Mouse (Mus musculus): ENCODE measurements around the gene Fam222b. TPM values are rescaled to one million over a fixed set of nuclear protein-coding genes. Genes with fewer than 3 reads are reported as not detected.
"Not testable (repeated sequence)": the region's sequence is repeated elsewhere in the genome, so short reads cannot be mapped to it uniquely, and the experiment has no call there.

The Fam222b gene
- total RNA-seq (2021) = 10 to 100 TPM; 17.1 to 17.5 TPM

DNA sequence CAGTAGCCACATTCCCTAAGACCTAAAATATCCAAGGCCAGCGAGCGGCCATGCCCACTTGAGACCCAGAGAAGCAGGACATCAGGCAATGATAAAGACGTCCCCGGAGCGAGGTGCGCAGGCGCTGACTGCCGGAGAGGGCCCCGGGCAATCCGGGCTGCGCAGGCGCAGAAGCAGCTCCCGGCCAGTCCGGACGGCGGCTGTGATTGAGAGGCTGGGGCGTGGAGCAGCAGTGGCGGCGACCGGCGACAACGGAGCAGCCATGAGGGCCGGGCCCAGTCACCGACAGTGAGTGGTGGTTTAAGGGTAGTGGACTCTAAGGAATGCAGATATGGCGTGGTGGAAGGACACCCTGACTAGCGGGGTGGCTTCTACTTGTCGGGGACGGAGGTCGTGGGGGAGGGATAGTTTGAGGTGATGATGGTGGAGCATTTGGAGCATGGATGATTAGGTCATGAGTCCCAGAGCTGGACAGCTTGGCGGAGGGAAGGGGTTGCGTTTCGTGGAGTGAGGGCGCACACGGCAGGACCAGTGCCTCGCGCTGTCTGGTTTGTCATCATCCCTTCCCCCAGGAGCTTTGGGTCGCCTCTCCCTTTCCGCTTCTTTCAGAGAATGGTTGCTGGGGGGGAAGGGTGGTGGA is at the start of gene Fam222b:
Gene Fam222b, plus strand, starts transcription at position 157 of the 640 bp plus-strand sequence.
- peak; percentile 97 for DNase-seq

DNA sequence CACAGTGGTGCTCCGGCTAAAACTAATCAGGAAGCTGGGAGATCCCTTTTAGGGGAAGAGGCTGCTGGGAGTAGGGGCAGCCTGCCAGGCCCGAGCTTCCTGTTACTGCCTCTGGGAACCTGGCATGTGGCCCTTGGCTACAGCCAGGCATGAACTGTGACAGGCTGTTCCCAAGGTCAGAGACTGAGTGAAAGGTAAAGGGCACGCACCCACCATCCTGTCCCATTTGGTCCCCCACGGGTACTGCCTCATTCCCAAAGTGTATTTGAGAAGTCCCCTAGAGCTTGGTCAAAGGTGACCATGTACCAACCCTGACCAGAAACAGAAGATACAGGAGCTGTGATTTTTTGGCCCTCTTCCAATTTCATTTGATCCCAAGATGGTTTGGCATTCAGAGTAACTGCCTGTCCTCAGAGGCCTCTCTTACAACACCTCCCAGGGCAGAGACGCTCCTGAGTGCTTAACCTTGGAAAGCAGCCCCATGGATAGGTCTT is 49.7 kb upstream of the Fam222b start:
- peak; percentile 89 for DNase-seq

- DNase-seq = not testable (repeated sequence)
Observed at GRCm38 (mm10) chr11:78048637-78049036, 45.8 kb upstream of the Fam222b start.

DNA sequence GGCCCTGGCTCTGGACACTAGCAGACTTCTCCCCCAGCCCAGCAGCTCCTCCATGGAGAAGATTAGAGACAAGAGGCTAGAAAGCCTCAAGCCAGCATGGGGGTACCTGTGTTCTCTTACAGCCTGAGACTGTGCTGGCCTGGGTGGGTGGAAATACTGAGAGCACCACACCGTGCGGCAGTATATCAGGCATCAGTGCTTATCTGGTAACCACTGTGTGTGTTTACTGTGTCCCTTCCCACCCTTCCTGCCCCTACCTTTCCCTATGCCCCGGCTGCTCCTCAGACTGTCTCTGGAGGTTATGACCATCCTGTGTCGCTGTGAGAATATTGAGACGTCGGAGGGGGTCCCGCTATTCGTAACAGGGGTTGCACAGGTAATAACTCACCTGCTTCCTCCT is 41.4 kb upstream of the Fam222b start:
- no peak for DNase-seq

- DNase-seq = no peak
Observed at GRCm38 (mm10) chr11:78056946-78057345, 37.5 kb upstream of the Fam222b start.

GRCm38 (mm10) chr11:78059833-78060757 is 34.4 kb upstream of the Fam222b start:
- DNase-seq = peak; percentile 87

- DNase-seq = no peak
Observed at GRCm38 (mm10) chr11:78062563-78062962, 31.9 kb upstream of the Fam222b start.

- DNase-seq = no peak
Observed at GRCm38 (mm10) chr11:78065906-78066305, 28.6 kb upstream of the Fam222b start.

- no peak for DNase-seq
Observed at GRCm38 (mm10) chr11:78066641-78067040, 27.8 kb upstream of the Fam222b start.

DNA sequence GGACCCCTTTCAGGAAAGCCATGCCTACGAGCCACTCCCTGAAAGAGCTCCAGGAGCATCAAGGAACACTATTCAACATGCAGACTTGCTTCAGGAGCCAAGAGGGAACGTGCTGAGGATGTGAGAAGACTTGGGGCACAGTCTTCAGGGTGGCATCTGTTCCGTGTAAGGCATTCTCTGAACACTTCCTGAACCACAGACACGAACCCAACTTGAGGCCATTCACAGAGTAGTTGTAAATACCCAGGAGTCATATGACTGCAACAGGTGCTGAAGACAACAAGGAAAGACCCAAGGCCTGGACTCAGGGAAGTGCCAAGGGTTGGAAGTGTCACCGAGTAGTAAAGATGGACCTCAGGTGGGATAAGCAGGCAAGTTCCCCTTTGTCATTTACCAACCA is 26.9 kb upstream of the Fam222b start:
- no peak for DNase-seq

GRCm38 (mm10) chr11:78069130-78069529 is 25.3 kb upstream of the Fam222b start:
- no peak for DNase-seq

GRCm38 (mm10) chr11:78069646-78070045 is 24.8 kb upstream of the Fam222b start:
- no peak for DNase-seq

DNA sequence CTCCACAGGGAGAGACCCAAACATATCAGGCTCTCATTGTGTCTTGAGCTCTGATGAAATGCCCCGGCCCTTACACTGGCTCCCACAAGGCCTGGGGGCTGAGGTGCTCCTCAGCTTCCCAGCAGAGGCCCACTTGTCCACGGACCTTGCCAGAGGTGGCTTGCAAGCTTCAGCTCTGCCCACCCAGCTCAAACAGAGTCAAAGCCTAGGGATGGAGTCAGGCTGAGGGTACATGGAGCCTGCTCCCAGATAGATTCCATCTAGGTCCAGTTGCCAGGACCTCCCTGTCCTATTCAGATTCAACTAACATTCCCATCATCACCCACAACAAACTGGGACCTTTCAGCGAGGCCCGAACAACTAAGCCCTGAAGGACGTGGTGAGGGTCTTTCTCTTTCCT is 22.5 kb upstream of the Fam222b start:
- DNase-seq = no peak

- no peak for DNase-seq
Observed at GRCm38 (mm10) chr11:78072425-78073130, 21.9 kb upstream of the Fam222b start.

DNA sequence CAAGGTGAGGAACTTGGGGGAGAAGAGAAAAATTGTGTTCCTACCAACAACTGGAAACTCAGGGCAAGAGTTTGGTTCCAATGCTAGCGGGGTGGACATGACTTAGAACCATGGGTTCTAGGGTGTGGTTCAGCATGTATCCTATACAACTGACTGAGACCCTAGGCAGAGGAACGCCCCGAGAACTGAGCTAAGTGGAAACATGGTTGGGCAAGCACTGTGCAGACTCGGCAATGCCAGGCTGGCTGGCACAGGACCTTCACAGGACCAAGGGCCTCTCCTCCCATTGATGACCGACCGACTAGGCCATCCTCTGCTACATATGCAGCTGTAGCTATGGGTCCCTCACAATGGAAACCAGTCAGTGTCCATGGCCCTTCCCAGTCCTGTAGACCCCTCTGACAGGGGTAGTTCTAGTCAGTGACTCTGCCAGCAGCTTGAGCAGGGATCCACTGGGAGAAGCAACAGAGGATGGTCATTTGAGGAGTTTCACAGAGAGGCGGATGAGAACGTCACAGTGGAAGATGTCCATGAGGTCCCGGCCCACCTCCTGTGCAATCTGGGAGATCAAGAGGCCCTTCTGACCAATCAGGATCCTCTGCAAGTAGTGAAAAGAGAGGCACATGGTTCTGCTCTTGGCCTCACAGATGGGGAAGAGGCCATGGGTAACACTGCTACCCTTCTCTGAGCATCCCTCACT is 20.7 kb upstream of the Fam222b start:
- no peak for DNase-seq

- DNase-seq = no peak
Observed at GRCm38 (mm10) chr11:78074277-78074652, 20.2 kb upstream of the Fam222b start.

GRCm38 (mm10) chr11:78074666-78075065 is 19.8 kb upstream of the Fam222b start:
- DNase-seq = no peak

DNA sequence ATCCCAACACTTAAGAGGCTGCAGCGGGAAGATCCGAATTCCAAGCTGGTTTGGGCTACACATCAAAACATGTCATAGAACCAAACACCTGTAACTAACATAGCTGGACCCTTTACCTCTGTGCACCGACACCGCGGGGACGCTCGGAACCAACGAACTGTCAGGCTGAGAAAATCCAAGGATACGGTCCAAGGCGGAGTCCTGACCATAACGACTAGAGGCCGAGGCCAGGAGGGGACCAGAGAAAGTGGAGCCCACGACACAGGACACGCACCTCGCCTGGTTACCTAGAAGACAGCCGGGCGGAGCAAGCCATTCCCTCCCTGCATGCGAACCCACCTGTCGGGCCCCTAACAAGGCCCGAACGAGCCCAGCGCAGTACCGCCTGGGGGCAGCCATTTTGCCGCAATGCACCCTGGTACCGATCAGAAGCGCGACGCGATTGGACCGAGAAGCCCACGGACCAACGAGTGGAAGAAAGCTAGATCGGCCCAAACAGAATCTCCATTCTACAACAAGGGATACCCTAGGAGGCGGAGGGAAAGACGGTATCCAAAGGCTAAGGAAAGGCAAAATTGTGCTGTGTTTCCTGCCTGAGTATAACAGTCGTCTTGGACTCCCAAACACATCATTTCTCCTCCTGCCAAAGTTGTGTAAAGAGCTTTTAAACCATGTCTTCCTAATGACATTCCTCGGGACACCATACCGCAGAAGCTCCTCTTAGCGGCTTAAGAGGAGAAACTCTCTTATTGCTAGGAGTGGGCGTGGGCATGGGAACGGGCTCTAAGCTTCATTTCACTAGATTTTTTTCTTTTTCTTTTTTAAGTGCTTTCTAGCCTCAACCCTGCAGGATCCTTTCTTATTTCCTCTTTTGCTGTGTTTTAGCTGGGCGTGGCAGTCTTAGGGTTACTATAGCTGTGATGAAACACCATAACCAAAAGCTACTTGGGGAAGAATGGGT is 14.2 kb upstream of the Fam222b start, which contains the start of gene Eral1:
Gene Eral1, minus strand, starts transcription at position 423 of the 961 bp plus-strand sequence.
- peak; percentile 82 for DNase-seq

GRCm38 (mm10) chr11:78083595-78083994 is 10.9 kb upstream of the Fam222b start:
- no peak for DNase-seq

- DNase-seq = no peak
Observed at GRCm38 (mm10) chr11:78086925-78087479, 7.5 kb upstream of the Fam222b start.
